Mouse (Mus musculus): Measurements from ENCODE around the gene Unc5c.

DNA sequence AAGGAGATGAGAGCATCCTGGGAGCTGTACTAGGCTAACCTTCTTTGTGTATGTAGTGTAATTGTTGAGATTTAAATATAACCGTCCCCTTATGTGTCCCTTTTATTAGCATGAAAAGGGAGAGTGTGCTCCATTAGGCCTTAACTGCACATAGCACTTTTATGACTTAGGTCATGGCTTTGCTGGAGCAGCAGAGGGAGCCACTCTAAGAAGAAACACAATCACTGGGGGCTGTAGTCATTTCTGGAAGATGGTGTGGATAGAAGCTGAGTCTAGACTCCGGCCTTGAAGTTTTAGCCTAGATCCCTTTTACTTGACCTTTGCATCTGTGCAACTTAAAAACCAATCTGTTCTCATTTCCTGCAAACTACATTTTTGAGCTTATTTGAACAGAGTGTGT, 4.3 kb downstream of the Unc5c start:
- TF ChIP-seq ZNF384 (IDR thresholded peaks at IDR 0.05; ENCODE audit: low read depth, low read length) (no peak), POLR2A (IDR thresholded peaks at IDR 0.05; ENCODE audit: control insufficient read depth in 1 of 2, insufficient read depth in 1 of 2, low read depth in 1 of 2, low read length in 2 of 2, poor library complexity in 1 of 2) (no peak), KAT2A (conservative IDR thresholded peaks at IDR 0.05; ENCODE audit: low read depth, low read length) (no peak), TAL1 (IDR thresholded peaks at IDR 0.05; ENCODE audit: low read length) (no peak), POLR2AphosphoS2 (IDR thresholded peaks at IDR 0.05; ENCODE audit: low read length) (no peak), CTCF (IDR thresholded peaks at IDR 0.05 in 2 of 3, conservative IDR thresholded peaks at IDR 0.05 in 1 of 3; ENCODE audit: control insufficient read depth in 1 of 3, insufficient read depth in 1 of 3, low read depth in 2 of 3, low read length in 3 of 3, poor library complexity in 1 of 3, severe bottlenecking in 1 of 3) (peak in 1 of 3 experiments; percentile 32; a peak in 2 of 6 replicates), TCF12 (IDR thresholded peaks at IDR 0.05; ENCODE audit: low read depth, low read length) (no peak), CHD2 (IDR thresholded peaks at IDR 0.05; ENCODE audit: low read length) (no peak)
